Mouse (Mus musculus): Measurements from ENCODE around the gene AC161166.1. TPM values are rescaled to one million over a fixed set of nuclear protein-coding genes. Genes with fewer than 3 reads are reported as not detected.
A peak's percentile ranks its signal among the peaks of the same experiment; 100 is the strongest.
"Not testable (repeated sequence)": the region's sequence is repeated elsewhere in the genome, so short reads cannot be mapped to it uniquely, and the experiment has no call there.

The AC161166.1 gene
- total RNA-seq, 2 experiments from 2014 or later = not detected

DNA sequence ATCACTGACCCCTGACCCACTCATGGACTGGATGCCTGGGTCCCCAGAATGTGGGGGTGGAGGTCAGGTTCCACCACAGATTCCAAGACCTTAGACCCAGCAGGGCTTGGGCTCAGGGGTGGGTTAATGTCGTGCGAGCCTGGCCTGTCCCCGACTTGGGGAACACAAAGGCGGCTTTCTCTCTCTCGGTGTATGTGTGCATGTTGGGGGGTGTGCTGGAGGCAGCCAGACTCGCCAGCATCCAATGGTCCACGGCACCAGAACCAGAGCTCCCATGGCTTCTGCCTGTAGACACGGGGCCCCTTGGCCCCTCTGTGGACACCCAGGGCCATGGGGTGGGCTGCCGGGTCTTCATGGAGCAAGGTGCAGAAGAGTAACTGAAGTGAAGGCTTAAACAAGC lies 26.8 kb downstream of the AC161166.1 start:
- no peak for DNase-seq

DNA sequence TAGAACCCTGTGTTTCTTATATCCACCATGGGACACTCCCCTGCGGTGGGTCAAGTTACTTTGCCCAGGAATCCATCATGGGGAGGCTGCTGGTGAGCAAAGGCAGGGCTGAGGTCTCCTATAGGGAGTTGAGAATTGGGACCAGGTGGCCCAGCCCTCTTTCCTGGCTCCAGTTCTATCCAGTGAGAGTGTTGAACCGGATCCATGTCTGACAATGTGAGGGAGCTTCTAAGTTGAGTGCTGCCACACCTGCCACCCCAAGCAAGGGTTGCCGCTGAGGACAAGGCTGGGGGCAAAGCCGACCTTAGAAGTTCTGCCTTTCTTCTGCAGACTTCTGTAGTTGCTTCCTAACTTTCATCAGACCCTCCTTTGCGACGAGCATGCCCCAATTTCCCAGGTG lies 29.0 kb downstream of the AC161166.1 start:
- not testable (repeated sequence) for DNase-seq

DNA sequence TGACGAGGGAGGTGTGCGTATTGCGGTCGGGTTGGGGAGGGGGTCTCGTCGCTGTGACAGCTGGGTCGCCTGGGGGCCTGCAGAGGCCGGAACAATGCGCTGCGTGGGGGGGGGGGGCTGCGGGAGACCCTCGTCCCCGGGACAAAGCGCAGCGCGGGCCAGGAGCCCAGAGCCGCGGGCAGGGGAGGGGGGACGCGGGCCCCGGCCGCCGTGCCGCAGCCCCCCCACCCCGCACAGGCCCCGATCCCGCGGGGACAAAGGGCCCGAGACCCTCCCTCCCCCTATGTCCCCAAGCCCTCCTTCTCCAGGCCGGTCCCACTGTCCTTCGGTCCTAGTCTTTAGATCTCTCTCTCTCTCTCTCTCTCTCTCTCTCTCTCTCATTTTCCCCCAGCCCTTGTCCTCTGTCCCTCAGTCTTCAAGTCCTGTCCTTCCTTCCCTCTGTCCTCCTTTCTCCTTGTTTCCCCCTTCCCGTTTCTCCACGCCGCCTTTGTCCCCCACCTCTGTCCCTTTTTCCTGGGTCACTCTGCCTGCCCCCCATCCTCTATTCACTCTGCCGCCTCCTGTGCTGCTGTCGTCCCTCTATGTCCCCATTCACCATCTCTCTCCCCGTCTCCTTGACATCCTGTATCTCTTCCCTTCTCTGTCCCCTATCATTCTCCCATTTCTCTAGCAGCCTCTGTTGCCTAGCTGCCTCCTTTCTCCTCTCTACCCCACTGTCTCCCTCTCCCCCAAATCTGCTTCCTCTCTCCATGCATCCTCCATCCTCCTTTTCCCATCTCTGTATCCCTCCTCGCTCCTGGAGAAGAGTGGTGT lies 29.8 kb downstream of the AC161166.1 start:
- no peak for DNase-seq

DNA sequence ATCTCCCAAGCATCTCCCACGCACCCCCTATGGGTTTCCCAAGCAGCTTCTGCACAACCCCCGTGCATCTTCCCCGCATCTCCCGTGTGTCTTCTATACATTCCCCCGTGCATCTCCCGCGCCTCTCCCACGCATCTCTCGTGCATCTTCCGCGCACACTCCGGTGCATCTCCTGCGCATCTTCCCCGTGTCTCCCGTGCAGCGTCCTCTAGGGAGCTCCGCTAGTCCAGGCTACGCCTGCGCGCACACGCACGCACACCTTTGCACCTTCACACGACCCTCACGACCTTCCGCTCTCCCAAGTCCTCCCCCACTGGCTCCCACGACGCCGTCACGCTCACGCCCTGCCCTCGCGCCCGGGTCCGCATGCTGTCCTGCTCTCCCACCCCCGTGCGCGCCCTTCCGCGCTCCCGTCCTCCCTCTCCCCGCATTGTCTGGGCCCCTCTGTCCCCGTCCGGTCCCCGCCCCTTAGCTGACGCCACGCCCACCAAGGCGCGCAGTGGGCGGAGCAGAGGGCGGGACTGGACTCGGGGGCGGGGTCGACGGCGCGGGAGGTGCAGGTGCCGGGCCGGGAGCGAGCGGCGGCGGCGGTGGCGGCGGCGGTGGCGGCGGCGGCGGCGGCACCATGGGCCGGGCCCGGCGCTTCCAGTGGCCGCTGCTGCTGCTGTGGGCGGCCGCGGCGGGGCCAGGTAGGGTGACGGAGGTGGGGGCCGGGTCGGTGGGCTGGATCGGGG lies 30.6 kb downstream of the AC161166.1 start, which contains the start of gene Cadm4:
Cadm4 (plus strand) TSS at position 550 of the 734 bp plus-strand sequence.
- DNase-seq = peak; percentile 86 to 89

DNA sequence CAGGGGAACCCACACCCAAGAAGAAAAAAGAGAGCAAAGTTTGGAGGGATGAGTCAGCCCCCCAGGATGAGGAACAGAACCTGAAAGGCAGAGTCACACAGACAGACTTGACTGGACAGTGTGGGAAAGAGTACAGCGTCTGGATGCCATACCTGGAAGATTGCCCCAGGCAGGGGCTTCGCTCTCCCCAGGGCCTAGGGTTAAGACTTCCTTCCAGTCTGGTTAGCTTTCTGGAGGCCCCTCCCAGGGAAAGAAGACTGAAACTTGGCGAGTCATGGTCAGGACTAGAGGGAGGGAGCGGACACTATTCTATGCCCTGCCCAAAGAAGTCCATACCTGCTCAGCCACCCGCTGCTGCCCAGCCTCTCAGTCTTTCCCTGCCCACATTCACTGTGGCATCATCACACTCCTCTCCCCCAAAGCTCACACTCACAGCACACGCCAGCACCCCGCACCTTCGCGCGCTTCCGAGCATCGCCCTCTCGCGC lies 31.2 kb downstream of the AC161166.1 start:
- DNase-seq = no peak

DNA sequence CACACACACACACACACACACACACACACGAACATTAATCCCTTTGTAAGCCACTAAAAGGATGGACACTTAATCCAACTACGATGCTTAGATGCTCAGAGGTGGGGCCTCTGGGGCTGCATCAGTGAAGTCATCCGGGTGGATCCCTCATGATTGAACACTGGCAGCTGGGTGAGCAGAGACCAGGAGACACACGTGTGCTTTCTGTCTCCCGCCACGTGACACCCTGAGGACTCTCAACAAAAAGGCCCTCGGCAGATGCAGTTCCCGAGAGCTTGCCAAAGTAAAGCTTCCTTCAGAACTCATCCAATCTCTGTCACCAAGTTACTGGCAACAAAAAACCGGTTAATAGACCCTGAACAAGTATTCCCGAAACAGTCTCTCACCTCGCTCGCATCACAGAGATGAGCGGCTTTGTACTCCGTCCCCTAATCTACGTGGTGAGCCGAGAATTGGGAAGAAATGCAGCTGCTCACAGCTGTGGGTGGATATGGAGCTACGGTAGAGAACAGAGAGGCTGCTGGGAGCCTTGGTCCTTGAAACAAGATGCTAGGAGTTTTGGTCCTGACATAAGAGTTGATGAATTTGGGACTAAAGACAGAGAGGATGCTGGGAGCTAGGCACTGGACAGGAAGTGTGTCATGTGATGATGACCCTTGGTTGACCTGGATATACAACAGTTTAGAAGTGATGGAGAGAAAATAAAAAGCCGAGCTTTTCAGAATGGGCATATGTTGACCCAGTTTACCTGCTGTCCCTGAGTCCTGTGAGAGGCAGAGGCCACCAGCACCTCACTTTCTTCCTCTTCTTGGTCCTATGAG lies 31.9 kb downstream of the AC161166.1 start:
- DNase-seq = no peak

DNA sequence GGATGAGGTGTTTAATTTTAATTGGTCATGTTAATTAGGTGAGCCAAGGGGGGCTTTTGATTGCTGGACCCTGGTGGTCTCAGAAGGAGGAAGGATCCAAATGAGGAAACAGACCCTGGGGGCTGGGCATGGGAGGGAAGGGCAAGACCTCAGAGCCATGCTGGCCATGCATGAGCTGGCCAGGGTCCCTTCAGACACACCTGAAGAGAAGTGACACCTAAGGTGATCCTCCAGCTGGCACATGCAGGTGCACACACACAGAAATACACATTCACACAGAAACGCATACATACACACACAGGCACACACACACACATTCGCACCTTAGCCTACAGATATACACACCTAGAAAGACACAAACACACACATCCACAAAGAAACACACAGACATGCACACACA lies 32.6 kb downstream of the AC161166.1 start:
- DNase-seq = no peak

DNA sequence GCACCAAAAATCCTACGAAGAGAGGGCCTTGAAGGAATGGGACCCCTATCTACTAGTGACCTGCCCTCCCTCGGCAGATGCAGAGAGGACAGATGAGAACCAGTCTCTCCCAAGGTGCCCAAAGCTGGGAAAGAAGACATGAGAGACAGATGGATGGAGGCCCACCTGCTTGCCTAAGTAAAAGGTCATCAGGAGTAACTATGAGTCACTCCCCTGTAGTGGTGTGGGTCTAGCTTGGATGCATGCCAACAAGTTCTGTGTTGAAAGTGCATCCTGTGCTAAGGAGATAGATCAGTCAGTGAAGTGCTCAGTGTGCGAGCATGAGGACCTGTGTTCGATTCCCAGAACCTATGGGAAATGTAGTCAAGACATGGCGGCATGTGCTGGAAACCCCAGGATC lies 33.3 kb downstream of the AC161166.1 start:
- no peak for DNase-seq

DNA sequence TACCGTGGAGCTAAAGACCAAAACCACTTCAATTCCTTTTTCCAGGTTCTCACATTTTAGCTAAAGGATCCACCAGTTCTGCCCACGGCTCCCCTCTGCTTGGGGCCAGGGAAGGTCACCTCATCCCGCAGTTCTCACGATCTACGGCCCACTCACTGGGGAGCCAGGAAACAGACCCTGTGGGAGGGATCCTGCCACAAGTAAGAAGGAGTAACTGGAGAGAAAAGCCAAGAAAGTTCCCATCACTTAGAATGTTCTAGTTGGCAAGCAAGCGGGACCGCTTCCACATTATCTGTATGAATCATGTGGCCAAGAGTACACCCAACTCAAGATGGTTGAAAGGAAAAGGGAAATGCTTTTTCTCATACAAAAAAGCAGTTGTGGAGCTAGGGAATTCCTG lies 35.4 kb downstream of the AC161166.1 start:
- DNase-seq = no peak

DNA sequence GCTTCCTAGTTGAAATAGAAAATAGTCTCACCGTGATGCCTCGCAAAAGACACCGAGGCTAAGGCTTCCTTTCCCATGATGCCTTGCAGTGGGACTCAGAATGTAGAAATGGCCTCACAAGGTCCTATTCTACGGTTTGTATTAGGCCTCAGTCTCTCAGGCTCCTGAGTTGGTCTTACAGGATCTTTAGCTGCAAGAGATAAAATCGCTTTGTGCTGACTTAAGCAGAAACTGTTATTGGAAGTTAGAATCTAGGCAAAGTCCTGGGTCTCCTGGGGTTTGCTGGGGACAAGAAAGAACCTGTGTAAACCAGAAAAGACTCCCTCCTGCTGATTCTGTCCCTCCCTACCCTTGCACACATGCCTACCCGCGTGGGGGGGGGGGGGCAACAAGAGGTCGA lies 35.9 kb downstream of the AC161166.1 start:
- no peak for DNase-seq

DNA sequence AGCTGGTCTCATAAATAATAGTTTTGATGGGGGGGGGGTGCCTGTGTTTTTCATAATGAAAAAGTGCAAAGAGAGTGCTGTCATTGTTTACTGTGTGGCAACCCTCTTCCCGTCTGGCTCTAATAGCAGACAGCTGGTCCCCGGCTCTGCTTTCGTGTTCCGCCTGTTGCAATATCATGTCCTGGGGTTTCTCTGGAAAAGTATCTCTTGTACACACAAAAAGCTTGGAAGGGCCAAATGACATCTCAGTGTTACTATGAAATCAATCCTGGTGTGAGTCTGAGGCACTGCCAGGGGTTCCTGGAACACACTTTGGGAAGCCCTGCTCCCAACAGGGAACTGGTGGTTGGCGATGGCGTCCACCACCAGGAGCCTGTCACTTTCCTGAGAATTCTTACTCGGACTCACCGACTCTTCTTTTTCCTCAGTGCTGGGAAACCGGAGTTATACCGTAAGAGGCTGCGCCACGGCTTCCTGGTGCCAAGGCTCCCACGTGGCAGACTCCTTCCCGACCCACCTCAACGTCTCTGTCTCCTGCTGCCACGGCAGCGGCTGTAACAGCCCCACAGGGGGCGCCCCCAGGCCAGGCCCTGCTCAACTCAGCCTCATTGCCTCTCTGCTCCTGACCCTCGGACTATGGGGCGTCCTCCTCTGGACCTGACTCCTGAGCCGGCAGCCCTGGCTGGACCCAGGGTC lies 37.3 kb downstream of the AC161166.1 start:
- DNase-seq = no peak

DNA sequence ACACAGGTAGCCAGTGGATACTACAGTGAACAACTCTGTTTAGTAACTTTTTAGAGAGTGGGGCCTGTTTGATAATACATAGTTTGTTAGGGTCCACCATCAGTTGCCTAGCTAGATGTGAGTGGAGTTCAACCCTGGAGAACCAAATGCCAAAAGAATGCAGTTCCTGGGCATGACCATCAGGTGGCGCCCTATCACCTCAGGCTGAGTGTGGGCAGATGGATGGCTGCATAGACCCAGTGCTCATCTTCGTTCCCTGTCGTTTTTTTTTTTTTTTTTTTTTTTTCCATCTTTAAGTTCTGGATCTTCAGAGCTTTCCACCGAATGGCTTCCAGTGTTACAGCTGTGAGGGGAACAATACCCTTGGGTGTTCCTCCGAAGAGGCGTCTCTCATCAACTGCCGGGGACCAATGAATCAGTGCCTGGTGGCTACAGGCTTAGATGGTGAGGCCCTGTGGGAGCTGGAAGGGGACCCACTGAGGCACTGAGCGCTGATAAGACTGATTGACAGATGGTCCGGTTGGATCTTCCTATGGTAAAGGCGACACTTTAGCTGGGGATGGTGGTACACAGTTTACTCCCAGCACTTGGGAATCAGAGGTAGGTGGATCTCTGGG lies 38.2 kb downstream of the AC161166.1 start:
- DNase-seq = peak; percentile 71 to 74

DNA sequence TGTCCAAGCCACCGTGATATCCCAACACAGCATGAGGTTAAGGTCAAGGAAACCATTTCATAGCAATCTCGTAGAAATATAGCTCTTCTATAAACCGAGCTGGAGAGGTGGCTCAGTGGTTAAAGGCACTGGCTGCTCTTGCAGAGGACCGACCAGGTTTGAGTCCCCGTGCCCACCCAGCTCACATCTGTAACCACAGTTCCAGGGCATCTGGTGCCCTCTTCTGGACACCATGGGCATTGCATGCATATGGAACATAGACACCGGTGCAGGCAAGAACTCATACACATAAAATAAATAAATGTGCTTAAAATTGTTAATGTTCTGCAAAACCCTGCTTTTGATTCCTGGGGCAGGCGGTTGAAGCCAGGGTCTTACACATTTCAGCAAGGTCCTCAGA lies 39.3 kb downstream of the AC161166.1 start:
- DNase-seq = peak in 1 of 2 experiments; percentile 32

DNA sequence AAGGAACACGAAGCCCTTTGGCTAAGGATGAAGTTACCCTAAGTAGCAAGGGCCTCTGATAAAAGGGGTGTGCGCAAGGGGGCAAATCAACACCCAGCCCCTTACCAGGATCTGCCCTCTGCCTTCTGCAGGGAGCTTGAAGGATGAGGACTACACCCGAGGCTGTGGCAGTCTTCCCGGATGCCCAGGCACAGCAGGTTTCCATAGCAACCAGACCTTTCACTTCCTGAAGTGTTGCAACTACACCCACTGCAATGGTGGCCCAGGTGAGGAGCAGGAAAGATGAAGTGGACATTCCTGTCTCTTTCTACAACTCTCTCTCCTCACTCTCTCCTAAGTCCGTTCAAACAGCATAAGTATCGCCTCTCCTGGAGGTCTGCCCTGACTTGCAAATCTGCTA lies 39.8 kb downstream of the AC161166.1 start:
- DNase-seq = no peak

DNA sequence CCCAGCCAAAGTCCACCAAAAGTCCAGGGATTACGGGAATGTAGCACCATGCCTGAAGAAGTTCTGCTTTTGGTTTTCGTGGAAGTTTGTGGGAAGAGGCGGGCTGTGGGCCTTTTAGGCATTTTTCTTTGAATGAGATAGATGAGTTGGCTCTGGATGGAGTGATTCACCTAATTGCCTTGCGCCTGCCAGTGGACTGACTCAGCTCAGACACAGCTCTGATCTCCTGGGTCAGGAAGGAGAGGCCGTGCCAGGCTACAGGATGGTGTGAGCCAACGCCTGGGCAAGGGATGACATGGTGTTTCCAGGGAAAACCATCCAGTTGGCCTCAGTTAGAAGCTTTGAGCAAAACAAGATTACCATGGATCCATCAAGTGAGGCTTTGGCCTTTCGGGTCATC lies 41.9 kb downstream of the AC161166.1 start:
- peak; percentile 77 to 85 for DNase-seq

DNA sequence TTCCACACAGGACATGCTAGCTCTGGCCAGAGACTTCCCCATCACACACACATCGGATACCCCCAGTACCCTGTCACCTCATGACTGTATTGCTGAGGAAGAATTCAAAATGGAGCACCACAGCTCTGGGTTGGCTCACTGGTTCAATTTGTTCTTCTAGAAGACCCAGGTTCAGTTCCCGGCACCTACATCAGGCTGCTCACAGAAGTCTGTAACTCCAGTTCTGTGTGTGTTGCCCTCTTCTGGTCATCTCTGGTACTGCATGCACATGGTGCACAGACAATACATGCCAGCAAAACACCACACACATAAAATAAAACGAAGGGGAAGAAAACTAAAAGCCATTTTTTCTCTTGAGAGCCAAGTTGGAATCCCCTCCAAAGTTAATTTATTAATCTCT lies 43.1 kb downstream of the AC161166.1 start:
- DNase-seq = no peak

DNA sequence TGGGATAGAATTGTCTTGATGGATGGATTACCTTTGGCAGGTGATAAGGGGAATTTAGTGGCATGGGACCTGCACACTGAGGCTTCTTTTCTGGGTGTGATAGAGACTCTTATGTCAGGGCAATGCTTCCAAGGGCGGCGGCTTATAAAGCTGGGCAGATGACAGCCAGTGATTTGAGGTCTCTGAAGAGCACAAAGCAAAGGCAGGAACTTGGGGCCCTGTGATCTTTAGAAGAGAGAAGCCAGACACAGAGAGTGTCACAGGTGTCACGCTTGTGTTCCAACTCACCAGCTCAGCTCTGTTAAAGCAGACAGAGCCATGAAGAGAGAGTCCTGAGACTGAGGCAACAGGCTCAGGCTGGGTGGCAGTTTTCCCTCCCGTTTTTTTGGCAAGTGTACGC lies 44.4 kb downstream of the AC161166.1 start:
- no peak for DNase-seq

DNA sequence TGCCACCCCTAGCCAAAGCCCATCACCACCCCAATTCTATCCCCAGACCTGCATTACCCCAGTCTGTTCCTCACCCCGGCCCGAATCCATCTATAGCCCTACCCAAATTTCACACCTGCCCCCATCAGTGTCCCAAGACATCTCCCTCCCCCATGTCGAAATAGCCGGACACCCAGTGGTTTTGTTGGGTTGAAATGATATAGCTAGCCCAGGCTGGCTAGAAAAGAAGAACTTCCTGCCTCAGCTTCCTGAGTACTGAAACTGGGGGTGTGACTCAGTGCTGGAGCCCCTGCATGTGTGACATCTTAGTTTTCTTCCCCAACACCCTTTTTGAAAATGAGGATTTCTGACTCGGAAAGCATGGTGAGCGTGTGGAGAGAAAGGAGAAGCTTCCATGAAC lies 45.4 kb downstream of the AC161166.1 start:
- DNase-seq = no peak

DNA sequence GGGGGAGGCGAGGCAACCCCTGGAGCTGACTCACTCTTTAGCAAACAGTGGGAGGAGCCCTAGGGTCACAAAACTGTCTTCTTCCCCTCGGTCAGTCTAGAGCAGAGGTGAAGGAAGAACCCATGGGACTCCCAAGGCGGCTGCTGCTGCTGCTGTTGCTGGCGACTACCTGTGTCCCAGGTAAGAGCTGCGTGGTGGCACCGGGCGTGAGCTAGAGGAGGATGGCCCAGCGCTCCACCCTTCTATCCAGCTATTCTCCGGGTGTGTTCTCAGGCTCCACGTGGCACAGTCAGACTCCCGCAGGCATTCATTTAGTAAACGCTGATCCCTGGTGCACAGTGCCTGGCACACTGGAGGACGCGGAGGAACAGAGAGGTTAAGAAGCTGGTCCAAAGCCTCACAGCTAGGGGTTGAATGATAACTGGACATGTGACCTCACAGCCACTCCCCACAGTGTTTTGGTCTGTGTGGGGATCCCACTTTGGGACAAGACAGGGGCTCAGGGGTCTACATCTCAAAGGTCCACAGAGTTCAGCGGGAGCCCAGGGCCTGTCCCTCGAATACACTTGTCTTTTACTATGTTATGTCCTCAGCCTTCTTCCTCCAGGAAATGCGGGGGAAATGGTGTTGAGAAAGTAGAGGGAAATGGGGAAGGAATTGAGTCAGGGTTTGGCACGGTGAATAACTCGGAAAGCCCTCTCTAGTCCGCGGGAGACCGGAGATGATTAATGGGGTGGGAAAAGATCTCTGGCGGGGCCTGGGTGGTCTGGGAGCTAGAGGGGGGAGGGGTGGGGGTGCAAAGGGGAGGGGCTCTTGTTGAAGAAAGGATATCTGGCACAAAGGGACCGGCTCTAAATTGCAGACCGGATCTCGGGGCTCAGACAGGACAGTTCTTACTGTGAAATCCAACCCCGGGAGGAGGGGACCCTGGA lies 49.6 kb downstream of the AC161166.1 start, which contains the start of gene Plaur:
Plaur (plus strand) TSS at position 97 of the 932 bp plus-strand sequence.
- DNase-seq = peak; percentile 40 to 64
